Mouse (Mus musculus): ENCODE data around the gene Itga6. TPM values are rescaled to one million over a fixed set of nuclear protein-coding genes. Genes with fewer than 3 reads are reported as not detected.
"Not testable (repeated sequence)": the region's sequence is repeated elsewhere in the genome, so short reads cannot be mapped to it uniquely, and the experiment has no call there.

The Itga6 gene
- polyA plus RNA-seq, 1 experiment from 2014 or later, result 21.1 TPM

DNA sequence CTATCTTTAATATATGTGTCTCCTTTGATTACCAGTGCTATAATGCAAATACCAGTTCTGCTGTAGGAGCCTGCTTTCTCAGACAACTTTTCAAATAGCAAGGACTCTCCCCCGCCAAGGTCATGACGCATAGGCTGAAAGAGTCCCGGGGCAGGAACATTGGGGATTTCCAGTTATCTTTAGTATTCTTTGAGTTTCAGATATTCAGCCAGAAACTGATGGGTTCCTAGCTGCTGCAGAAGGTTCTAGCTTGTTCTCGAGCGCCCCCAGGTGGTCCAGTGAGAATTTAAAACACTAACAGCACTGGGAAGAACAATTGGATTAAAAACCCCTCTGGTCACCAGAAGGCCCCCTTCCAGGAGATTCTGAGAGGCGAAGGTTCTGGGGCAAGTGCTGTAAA, 92.4 kb downstream of the Itga6 start:
- H3K9ac ChIP-seq (ENCODE audit: low read depth, low read length), result no peak overlapping the region
- ATAC-seq, result no peak
- no peak overlapping the region for H3K4me2 ChIP-seq (ENCODE audit: low read length)
- H3K27me3 ChIP-seq (replicated peaks; ENCODE audit: control insufficient read depth, insufficient read depth, low read length), result no peaks in the 10 kb centered on the region
- no peaks in the 10 kb centered on the region for H3K4me1 ChIP-seq (ENCODE audit: control insufficient read depth, insufficient read depth, low read depth, low read length)
- H3K27ac ChIP-seq (ENCODE audit: low read depth, low read length), result no peak overlapping the region
- WGBS, result 46% methylated on average over 6 of the region's 6 CpGs
- no peak overlapping the region for H3K4me3 ChIP-seq (ENCODE audit: low read length)
- H3K36me3 ChIP-seq (ENCODE audit: control insufficient read depth, insufficient read depth, low read length), result no peaks in the 10 kb centered on the region
- no peaks in the 10 kb centered on the region for H3K9me3 ChIP-seq (ENCODE audit: control insufficient read depth, low read length)

DNA sequence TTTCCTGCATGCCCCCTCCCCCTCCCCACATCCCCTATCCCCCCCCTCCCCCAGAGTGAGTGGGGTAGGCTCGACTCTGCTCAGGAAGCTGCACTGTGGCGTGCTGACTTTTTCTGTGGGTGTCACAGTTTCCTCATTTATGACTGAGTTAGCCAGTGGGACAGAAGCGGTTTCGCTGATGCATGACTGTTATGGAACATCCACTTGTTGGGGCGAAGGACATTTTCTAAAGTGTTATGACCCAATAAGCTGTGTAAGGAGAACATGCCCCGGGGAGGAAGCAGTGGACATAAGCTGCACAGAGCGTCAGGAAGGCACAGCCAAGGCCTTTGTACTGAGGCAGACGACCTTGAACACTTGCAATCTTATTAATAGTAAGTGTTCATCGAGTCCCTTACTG, 97.9 kb downstream of the Itga6 start:
- H3K27ac ChIP-seq (ENCODE audit: low read depth, low read length), result no peak overlapping the region
- H3K4me3 ChIP-seq (ENCODE audit: low read length), result no peak overlapping the region
- H3K9me3 ChIP-seq (ENCODE audit: control insufficient read depth, low read length), result no peaks in the 10 kb centered on the region
- no peaks in the 10 kb centered on the region for H3K4me1 ChIP-seq (ENCODE audit: control insufficient read depth, insufficient read depth, low read depth, low read length)
- peaks cover 2% of the 10 kb centered on the region; the same call in 1 of the 2 replicates for H3K36me3 ChIP-seq (ENCODE audit: control insufficient read depth, insufficient read depth, low read length)
- ATAC-seq, result no peak
- 86% methylated on average over 9 of the region's 9 CpGs for WGBS
- no peak overlapping the region for H3K4me2 ChIP-seq (ENCODE audit: low read length)
- H3K9ac ChIP-seq (ENCODE audit: low read depth, low read length), result no peak overlapping the region
- H3K27me3 ChIP-seq (replicated peaks; ENCODE audit: control insufficient read depth, insufficient read depth, low read length), result no peaks in the 10 kb centered on the region

DNA sequence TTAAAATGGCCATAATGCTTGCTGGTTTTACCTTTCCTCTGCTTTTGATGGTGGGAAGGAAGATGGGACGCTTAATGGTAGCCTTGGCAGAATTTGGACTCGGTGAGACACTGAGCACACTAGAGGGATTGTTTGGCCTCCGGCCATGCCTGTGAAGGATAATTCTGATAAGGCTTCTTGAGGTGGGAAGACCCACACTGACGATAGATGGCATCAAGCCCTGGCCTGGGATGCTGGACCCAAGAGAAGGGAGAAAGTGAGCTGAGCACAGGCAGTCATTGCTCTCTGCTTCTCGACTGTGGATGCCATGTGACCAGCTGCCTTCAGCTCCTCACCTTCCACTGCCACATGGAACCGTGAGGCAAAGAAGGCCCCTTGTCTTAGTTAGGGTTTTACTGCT, 99.5 kb downstream of the Itga6 start:
- Histone ChIP-seq H3K9me3 (ENCODE audit: control insufficient read depth, low read length) (no peaks in the 10 kb centered on the region), H3K36me3 (ENCODE audit: control insufficient read depth, insufficient read depth, low read length) (peaks cover 2% of the 10 kb centered on the region; the same call in 1 of the 2 replicates), H3K4me1 (ENCODE audit: control insufficient read depth, insufficient read depth, low read depth, low read length) (no peaks in the 10 kb centered on the region), H3K4me2 (ENCODE audit: low read length) (no peak overlapping the region), H3K27ac (ENCODE audit: low read depth, low read length) (no peak overlapping the region), H3K27me3 (replicated peaks; ENCODE audit: control insufficient read depth, insufficient read depth, low read length) (no peaks in the 10 kb centered on the region), H3K9ac (ENCODE audit: low read depth, low read length) (no peak overlapping the region), H3K4me3 (ENCODE audit: low read length) (no peak overlapping the region)
- 88% methylated on average over 6 of the region's 6 CpGs for WGBS
- ATAC-seq, result no peak

GRCm38 (mm10) chr2:71852161-71852560, 106.7 kb downstream of the Itga6 start:
- H3K27ac ChIP-seq (ENCODE audit: low read depth, low read length); H3K9ac ChIP-seq (ENCODE audit: low read depth, low read length); H3K27me3 ChIP-seq (replicated peaks; ENCODE audit: control insufficient read depth, insufficient read depth, low read length); H3K36me3 ChIP-seq (ENCODE audit: control insufficient read depth, insufficient read depth, low read length); H3K9me3 ChIP-seq (ENCODE audit: control insufficient read depth, low read length); H3K4me2 ChIP-seq (ENCODE audit: low read length); H3K4me1 ChIP-seq (ENCODE audit: control insufficient read depth, insufficient read depth, low read depth, low read length); H3K4me3 ChIP-seq (ENCODE audit: low read length): not testable (repeated sequence)
- peak; percentile 52; the same call in 1 of the 2 replicates for ATAC-seq
- WGBS, result 1% methylated on average over 6 of the region's 8 CpGs

GRCm38 (mm10) chr2:71855076-71855475, 109.7 kb downstream of the Itga6 start:
- Histone ChIP-seq H3K9me3 (ENCODE audit: control insufficient read depth, low read length) (no peaks in the 10 kb centered on the region), H3K27ac (ENCODE audit: low read depth, low read length) (no peak overlapping the region), H3K9ac (ENCODE audit: low read depth, low read length) (no peak overlapping the region), H3K36me3 (ENCODE audit: control insufficient read depth, insufficient read depth, low read length) (no peaks in the 10 kb centered on the region), H3K4me3 (ENCODE audit: low read length) (no peak overlapping the region), H3K27me3 (replicated peaks; ENCODE audit: control insufficient read depth, insufficient read depth, low read length) (no peaks in the 10 kb centered on the region), H3K4me1 (ENCODE audit: control insufficient read depth, insufficient read depth, low read depth, low read length) (no peaks in the 10 kb centered on the region), H3K4me2 (ENCODE audit: low read length) (no peak overlapping the region)
- 62% methylated on average over 5 of the region's 5 CpGs for WGBS
- ATAC-seq, result no peak

DNA sequence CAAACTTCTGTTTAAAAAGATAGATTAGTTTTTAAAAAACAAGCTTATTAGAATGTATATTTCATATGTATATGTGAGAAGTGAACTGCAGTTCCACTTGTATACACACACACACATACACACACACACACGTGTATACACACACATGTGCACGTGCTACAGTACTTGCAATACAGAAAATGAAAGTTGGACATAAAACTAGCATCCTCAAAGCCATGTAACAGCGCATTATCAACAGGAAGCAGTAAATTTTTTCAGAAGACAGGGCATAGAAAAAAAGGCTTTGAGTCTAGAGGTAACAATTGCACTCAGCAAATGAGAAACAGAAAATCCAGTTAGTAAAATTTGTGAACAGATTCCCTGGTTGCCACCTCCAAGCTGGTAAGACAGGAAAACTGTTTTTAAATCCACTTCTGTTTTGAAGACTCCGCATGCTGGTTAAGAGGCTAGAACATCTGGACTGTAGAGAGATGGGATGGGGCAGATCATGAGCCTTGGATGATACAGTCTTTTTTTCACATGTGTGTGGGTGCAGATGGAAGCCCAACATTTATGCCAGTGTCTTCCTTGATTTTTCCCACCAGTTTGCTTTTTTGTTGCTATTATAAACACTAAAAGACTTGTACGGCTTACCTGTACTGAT, 118.2 kb downstream of the Itga6 start:
- Histone ChIP-seq H3K27me3 (replicated peaks; ENCODE audit: control insufficient read depth, insufficient read depth, low read length) (no peaks in the 10 kb centered on the region), H3K4me3 (ENCODE audit: low read length) (no peak overlapping the region), H3K27ac (ENCODE audit: low read depth, low read length) (no peak overlapping the region), H3K4me1 (ENCODE audit: control insufficient read depth, insufficient read depth, low read depth, low read length) (no peaks in the 10 kb centered on the region), H3K4me2 (ENCODE audit: low read length) (no peak overlapping the region), H3K9me3 (ENCODE audit: control insufficient read depth, low read length) (no peaks in the 10 kb centered on the region), H3K36me3 (ENCODE audit: control insufficient read depth, insufficient read depth, low read length) (no peaks in the 10 kb centered on the region), H3K9ac (ENCODE audit: low read depth, low read length) (no peak overlapping the region)
- 87% methylated on average over 5 of the region's 5 CpGs for WGBS
- ATAC-seq, result no peak

GRCm38 (mm10) chr2:71865022-71865421, 119.6 kb downstream of the Itga6 start:
- no peak overlapping the region for H3K4me3 ChIP-seq (ENCODE audit: low read length)
- no peaks in the 10 kb centered on the region for H3K27me3 ChIP-seq (replicated peaks; ENCODE audit: control insufficient read depth, insufficient read depth, low read length)
- H3K36me3 ChIP-seq (ENCODE audit: control insufficient read depth, insufficient read depth, low read length), result no peaks in the 10 kb centered on the region
- no peak for ATAC-seq
- no peak overlapping the region for H3K27ac ChIP-seq (ENCODE audit: low read depth, low read length)
- H3K9me3 ChIP-seq (ENCODE audit: control insufficient read depth, low read length), result no peaks in the 10 kb centered on the region
- H3K4me2 ChIP-seq (ENCODE audit: low read length), result no peak overlapping the region
- H3K9ac ChIP-seq (ENCODE audit: low read depth, low read length), result no peak overlapping the region
- 83% methylated on average over 3 of the region's 3 CpGs for WGBS
- no peaks in the 10 kb centered on the region for H3K4me1 ChIP-seq (ENCODE audit: control insufficient read depth, insufficient read depth, low read depth, low read length)

- Histone ChIP-seq H3K4me2 (ENCODE audit: low read length) (no peak overlapping the region), H3K4me3 (ENCODE audit: low read length) (no peak overlapping the region), H3K9ac (ENCODE audit: low read depth, low read length) (no peak overlapping the region), H3K27ac (ENCODE audit: low read depth, low read length) (no peak overlapping the region), H3K4me1 (ENCODE audit: control insufficient read depth, insufficient read depth, low read depth, low read length) (no peaks in the 10 kb centered on the region), H3K27me3 (replicated peaks; ENCODE audit: control insufficient read depth, insufficient read depth, low read length) (no peaks in the 10 kb centered on the region), H3K9me3 (ENCODE audit: control insufficient read depth, low read length) (no peaks in the 10 kb centered on the region), H3K36me3 (ENCODE audit: control insufficient read depth, insufficient read depth, low read length) (no peaks in the 10 kb centered on the region)
- ATAC-seq, result no peak
- 74% methylated on average over 3 of the region's 3 CpGs for WGBS
Measured at GRCm38 (mm10) chr2:71865935-71866334, 120.5 kb downstream of the Itga6 start.

GRCm38 (mm10) chr2:71866565-71866964, 121.1 kb downstream of the Itga6 start:
- no peaks in the 10 kb centered on the region for H3K27me3 ChIP-seq (replicated peaks; ENCODE audit: control insufficient read depth, insufficient read depth, low read length)
- no peaks in the 10 kb centered on the region for H3K4me1 ChIP-seq (ENCODE audit: control insufficient read depth, insufficient read depth, low read depth, low read length)
- WGBS, result 56% methylated on average over 1 of the region's 1 CpGs
- H3K4me2 ChIP-seq (ENCODE audit: low read length), result no peak overlapping the region
- ATAC-seq, result no peak
- H3K27ac ChIP-seq (ENCODE audit: low read depth, low read length), result no peak overlapping the region
- no peaks in the 10 kb centered on the region for H3K9me3 ChIP-seq (ENCODE audit: control insufficient read depth, low read length)
- H3K9ac ChIP-seq (ENCODE audit: low read depth, low read length), result no peak overlapping the region
- H3K36me3 ChIP-seq (ENCODE audit: control insufficient read depth, insufficient read depth, low read length), result no peaks in the 10 kb centered on the region
- no peak overlapping the region for H3K4me3 ChIP-seq (ENCODE audit: low read length)

- H3K27ac ChIP-seq (ENCODE audit: low read depth, low read length), result no peak overlapping the region
- no peaks in the 10 kb centered on the region for H3K4me1 ChIP-seq (ENCODE audit: control insufficient read depth, insufficient read depth, low read depth, low read length)
- H3K36me3 ChIP-seq (ENCODE audit: control insufficient read depth, insufficient read depth, low read length), result no peaks in the 10 kb centered on the region
- H3K4me3 ChIP-seq (ENCODE audit: low read length), result no peak overlapping the region
- 77% methylated on average over 3 of the region's 3 CpGs for WGBS
- no peaks in the 10 kb centered on the region for H3K9me3 ChIP-seq (ENCODE audit: control insufficient read depth, low read length)
- no peak overlapping the region for H3K9ac ChIP-seq (ENCODE audit: low read depth, low read length)
- no peak overlapping the region for H3K4me2 ChIP-seq (ENCODE audit: low read length)
- no peak for ATAC-seq
- no peaks in the 10 kb centered on the region for H3K27me3 ChIP-seq (replicated peaks; ENCODE audit: control insufficient read depth, insufficient read depth, low read length)
Measured at GRCm38 (mm10) chr2:71867019-71867418, 121.6 kb downstream of the Itga6 start.

Data from hindbrain, embryonic 16.5 days (tissue).